Mouse (Mus musculus) G1E (cell line): ENCODE measurements around the gene E330034G19Rik. TPM values are rescaled to one million over a fixed set of nuclear protein-coding genes. Genes with fewer than 3 reads are reported as not detected.

ENCODE experiments used
- ATAC-seq: 2 replicates; pipeline ENCODE4 v1.8.0; 2016; ENCODE audit warnings: mild to moderate bottlenecking; ENCODE audit not compliant: insufficient number of reproducible peaks, poor library complexity, low FRiP score, severe bottlenecking; ENCODE audit errors: extremely low read depth
- DNase-seq: peaks from one replicate; pipeline ENCODE4 v3.0.0; 2012; ENCODE audit warnings: low spot score
- H3K27me3 ChIP-seq: 2 replicates; pipeline ENCODE4 v1.6.1; 2012; ENCODE audit warnings: mild to moderate bottlenecking, low read length, inconsistent platforms; ENCODE audit not compliant: insufficient read depth
- H3K36me3 ChIP-seq: replicated peaks from 2 replicates; pipeline ENCODE3; 2012; ENCODE audit warnings: mild to moderate bottlenecking, inconsistent platforms
- H3K4me1 ChIP-seq: 2 replicates; pipeline ENCODE4 v1.6.1; 2012; ENCODE audit warnings: low read depth, low read length, inconsistent platforms, mixed read lengths; ENCODE audit not compliant: insufficient read depth
- H3K4me3 ChIP-seq: 2 replicates; pipeline ENCODE4 v1.5.1; 2012; ENCODE audit warnings: low read depth, mild to moderate bottlenecking, inconsistent platforms, low read length, moderate library complexity, mixed read lengths
- H3K9me3 ChIP-seq: replicated peaks from 2 replicates; pipeline ENCODE4 v1.6.1; 2012; ENCODE audit warnings: inconsistent platforms
- CTCF ChIP-seq: IDR thresholded peaks from 2 replicates; pipeline ENCODE4 v1.5.1; 2012; ENCODE audit warnings: low read depth, low read length, inconsistent platforms, mixed read lengths
- GATA1 ChIP-seq: IDR thresholded peaks from 2 replicates; pipeline ENCODE4 v1.6.1; 2012; ENCODE audit warnings: borderline replicate concordance, low read length, inconsistent platforms, mixed read lengths
- GATA2 ChIP-seq: IDR thresholded peaks from 2 replicates; pipeline ENCODE4 v1.6.1; 2012; ENCODE audit warnings: low read depth, low read length, inconsistent platforms, borderline replicate concordance
- POLR2AphosphoS5 ChIP-seq: IDR thresholded peaks from 2 replicates; pipeline ENCODE4 v1.6.1; 2012; ENCODE audit warnings: low read depth, low read length, inconsistent platforms; ENCODE audit not compliant: insufficient replicate concordance
- TAL1 ChIP-seq: conservative IDR thresholded peaks from 2 replicates; pipeline ENCODE4 v1.6.1; 2012; ENCODE audit warnings: low read depth, low read length, inconsistent platforms, mixed read lengths
- polyA plus RNA-seq: library from polyadenylated mRNA; stranded (reverse); fragments of >175 nt; gene quantifications from 2 replicates; pipeline ENCODE4 v1.2.3, GENCODE M21; 2012
- total RNA-seq, 2 experiments: library from RNA; stranded (forward) in 1 of 2; stranded (reverse) in 1 of 2; fragments of 200-1000 nt in 1 of 2; fragments of >200 nt in 1 of 2; fragmentation: Nextera tagmentation in 1 of 2; gene quantifications; 2 replicates each; pipeline ENCODE4 v1.2.3; 2014 to 2017

The E330034G19Rik gene
- total RNA-seq (2014; fragmentation: Nextera tagmentation) (not detected in 2 replicates), total RNA-seq (2017) (not detected in 2 replicates), polyA plus RNA-seq (not detected in 2 replicates)

GRCm38 (mm10) chr14:24292914-24293313 is at the start of gene E330034G19Rik:
Gene E330034G19Rik, plus strand, starts transcription at chr14:24293214.
- H3K4me1 ChIP-seq, result no peaks in the 10 kb centered on the region
- no peak for DNase-seq
- H3K4me3 ChIP-seq, result no peak within 1 kb of the TSS
- no peak for TF ChIP-seq CTCF
- TF ChIP-seq GATA1, result no peak
- no peak for TF ChIP-seq POLR2AphosphoS5
- no peak for TF ChIP-seq TAL1
- TF ChIP-seq GATA2, result no peak
- no peaks in the 10 kb centered on the region for H3K27me3 ChIP-seq
- no peaks in the 10 kb centered on the region for H3K9me3 ChIP-seq
- H3K36me3 ChIP-seq, result no peaks in the 10 kb centered on the region
- no peak for ATAC-seq

GRCm38 (mm10) chr14:24244330-24245176 is 48.5 kb upstream of the E330034G19Rik start:
- Histone ChIP-seq H3K4me3 (peak overlapping the region; percentile 86), H3K27me3 (peaks cover 19% of the 10 kb centered on the region), H3K4me1 (peaks cover 21% of the 10 kb centered on the region), H3K9me3 (no peaks in the 10 kb centered on the region), H3K36me3 (peaks cover 2% of the 10 kb centered on the region)
- TF ChIP-seq CTCF (no peak), POLR2AphosphoS5 (no peak), GATA2 (no peak), GATA1 (no peak), TAL1 (no peak)
- ATAC-seq (0 out of 2 replicates have a peak, but pooled peaks have one; percentile 17), DNase-seq (no peak)

DNA sequence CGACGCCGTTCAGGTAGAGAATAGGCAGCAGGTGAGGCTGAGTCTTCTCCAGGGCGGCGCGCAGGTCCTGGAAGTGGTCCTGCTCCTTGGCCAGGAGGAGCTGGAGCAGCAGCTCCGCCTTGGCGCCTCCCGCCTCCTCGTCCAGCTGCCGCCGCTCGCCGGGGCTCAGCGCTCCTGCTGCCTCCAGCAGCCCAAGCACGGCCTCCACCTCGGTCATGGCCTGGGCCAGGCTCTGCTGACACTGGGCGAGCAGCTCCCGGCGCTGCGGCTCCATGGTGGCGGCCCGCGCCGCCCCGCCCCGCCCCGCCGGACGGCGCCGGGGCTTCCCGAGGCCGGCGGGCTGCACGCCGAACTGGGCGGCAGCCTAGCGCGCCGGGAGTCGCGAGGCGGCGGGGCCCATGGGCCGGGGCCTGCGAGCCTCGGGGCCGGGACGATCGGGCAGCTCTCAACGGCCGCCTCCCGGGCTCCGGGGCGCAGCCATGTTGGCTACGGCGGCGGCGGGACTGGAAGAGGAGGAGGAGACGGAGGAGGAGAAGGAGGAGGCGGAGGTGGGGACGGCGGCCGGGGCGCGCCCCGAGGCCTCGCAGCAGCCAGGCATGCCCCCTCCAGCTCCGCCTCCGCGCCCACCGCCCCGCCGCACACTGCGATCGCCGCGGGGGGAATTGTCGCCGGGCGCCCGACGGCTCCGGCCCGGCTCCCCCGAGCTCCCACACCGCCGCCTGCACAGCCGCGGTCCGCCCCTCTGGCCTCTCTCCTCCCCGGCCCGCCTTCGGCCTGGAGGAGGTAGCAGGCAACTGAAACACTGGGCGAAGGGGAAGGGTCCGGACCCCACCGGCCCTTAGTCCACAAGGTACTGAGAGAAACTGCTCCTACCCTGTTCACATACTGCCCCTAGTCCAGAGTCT is 47.6 kb upstream of the E330034G19Rik start, which contains the start of gene Dlg5:
Gene Dlg5 (minus strand): TSS at position 744 of the 905 bp plus-strand sequence.
- Histone ChIP-seq H3K4me1 (peaks cover 21% of the 10 kb centered on the region), H3K27me3 (peaks cover 21% of the 10 kb centered on the region), H3K4me3 (peak within 1 kb of the TSS; percentile 86), H3K36me3 (peaks cover 2% of the 10 kb centered on the region), H3K9me3 (no peaks in the 10 kb centered on the region)
- DNase-seq (peak; percentile 56), ATAC-seq (0 out of 2 replicates have a peak, but pooled peaks have one; percentile 17)
- TF ChIP-seq GATA2 (no peak), TAL1 (no peak)

GRCm38 (mm10) chr14:24249926-24250325 is 43.1 kb upstream of the E330034G19Rik start:
- TF ChIP-seq CTCF (no peak), GATA2 (no peak), POLR2AphosphoS5 (no peak), GATA1 (no peak), TAL1 (no peak)
- Histone ChIP-seq H3K9me3 (0 out of 2 replicates have a peak, but pooled peaks cover 2% of the 10 kb centered on the region), H3K36me3 (no peaks in the 10 kb centered on the region), H3K4me1 (peaks cover 11% of the 10 kb centered on the region), H3K4me3 (no peak overlapping the region), H3K27me3 (peaks cover 32% of the 10 kb centered on the region)
- no peak for ATAC-seq
- DNase-seq, result no peak

GRCm38 (mm10) chr14:24251326-24251725 is 41.7 kb upstream of the E330034G19Rik start:
- no peak for ATAC-seq
- H3K36me3 ChIP-seq, result no peaks in the 10 kb centered on the region
- TF ChIP-seq TAL1, result no peak
- no peak for TF ChIP-seq GATA1
- no peak for TF ChIP-seq GATA2
- no peak for TF ChIP-seq CTCF
- no peak for TF ChIP-seq POLR2AphosphoS5
- DNase-seq, result no peak
- peaks cover 30% of the 10 kb centered on the region for H3K27me3 ChIP-seq
- 0 out of 2 replicates have a peak, but pooled peaks cover 2% of the 10 kb centered on the region for H3K9me3 ChIP-seq
- no peak overlapping the region for H3K4me3 ChIP-seq
- peaks cover 3% of the 10 kb centered on the region for H3K4me1 ChIP-seq

- TF ChIP-seq POLR2AphosphoS5 (no peak), GATA1 (no peak), CTCF (no peak), TAL1 (no peak), GATA2 (no peak)
- peaks cover 24% of the 10 kb centered on the region; the same call in 1 of the 2 replicates for H3K27me3 ChIP-seq
- ATAC-seq (no peak), DNase-seq (no peak)
- no peak overlapping the region for H3K4me3 ChIP-seq
- H3K9me3 ChIP-seq, result 0 out of 2 replicates have a peak, but pooled peaks cover 2% of the 10 kb centered on the region
- H3K4me1 ChIP-seq, result no peaks in the 10 kb centered on the region; the same call in 1 of the 2 replicates
- no peaks in the 10 kb centered on the region for H3K36me3 ChIP-seq
Measured at GRCm38 (mm10) chr14:24253611-24254202, 39.3 kb upstream of the E330034G19Rik start.
